Mouse (Mus musculus) layer of hippocampus, adult 2 months (tissue): ENCODE data around the gene Bmp2k. TPM values are rescaled to one million over a fixed set of nuclear protein-coding genes. Genes with fewer than 3 reads are reported as not detected.

ENCODE experiments used
- DNase-seq, 2 experiments: peaks; one replicate each; pipeline ENCODE4 v3.0.0; 2022; ENCODE audit warnings: low spot score in 2 of 2
- H3K27ac ChIP-seq: fragments of 200-600 bp; 2 replicates; pipeline ENCODE4 v1.8.1; 2022
- H3K4me3 ChIP-seq: fragments of 200-600 bp; 2 replicates; pipeline ENCODE4 v1.8.1; 2022; ENCODE audit warnings: mild to moderate bottlenecking
- CTCF ChIP-seq: fragments of 200-600 bp; conservative IDR thresholded peaks from 2 replicates; pipeline ENCODE4 v1.8.1; 2022; ENCODE audit warnings: antibody characterized with exemption, mild to moderate bottlenecking, moderate library complexity
- long read RNA-seq, 2 experiments: library from polyadenylated mRNA; stranded (forward); transcript quantifications; one replicate each; pipeline ENCODE4 v2.0.0; 2021; ENCODE audit warnings: borderline mapping rate in 2 of 2
- total RNA-seq, 2 experiments: library from RNA; stranded (reverse); gene quantifications; 2 replicates each; pipeline ENCODE4 v1.2.3; 2021

The Bmp2k gene
- total RNA-seq, result 10 to 100 TPM; 12.3 to 13.2 TPM
- long read RNA-seq, experiment 1, full-length matches to known transcripts, result 10 of 12 reads
- long read RNA-seq, experiment 1, partial matches to known transcripts, result 0 of 12 reads
- long read RNA-seq, experiment 1, other reads (novel, unspliced or antisense), result 2 of 12 reads
- long read RNA-seq, experiment 2, full-length matches to known transcripts, result 5 of 9 reads
- long read RNA-seq, experiment 2, partial matches to known transcripts, result 1 of 9 reads
- long read RNA-seq, experiment 2, other reads (novel, unspliced or antisense), result 3 of 9 reads

- H3K27ac ChIP-seq, result peak within 1 kb of the TSS; percentile 98
- DNase-seq, result peak; percentile 85 to 86
- peak; percentile 34 for TF ChIP-seq CTCF
- H3K4me3 ChIP-seq, result peak within 1 kb of the TSS; percentile 98
These were observed at the start of gene Bmp2k for GRCm38 (mm10) chr5:96997310-96997801. TSS of gene Bmp2k (plus strand) at chr5:96997689.

- Histone ChIP-seq H3K27ac (no peak overlapping the region), H3K4me3 (no peak overlapping the region)
- TF ChIP-seq CTCF, result no peak
- DNase-seq, result no peak
These were observed 48.5 kb upstream of the Bmp2k start for GRCm38 (mm10) chr5:96948856-96949527.

GRCm38 (mm10) chr5:96949839-96950666 lies 47.4 kb upstream of the Bmp2k start:
- no peak overlapping the region for H3K4me3 ChIP-seq
- no peak overlapping the region for H3K27ac ChIP-seq
- no peak for TF ChIP-seq CTCF
- no peak for DNase-seq

- H3K4me3 ChIP-seq, result no peak overlapping the region
- DNase-seq, result no peak
- no peak for TF ChIP-seq CTCF
- no peak overlapping the region for H3K27ac ChIP-seq
These were observed 46.6 kb upstream of the Bmp2k start for GRCm38 (mm10) chr5:96950667-96951492.

- H3K4me3 ChIP-seq, result no peak overlapping the region
- DNase-seq, result no peak
- no peak for TF ChIP-seq CTCF
These were observed 45.9 kb upstream of the Bmp2k start for GRCm38 (mm10) chr5:96951493-96952105.

GRCm38 (mm10) chr5:96954040-96954439 lies 43.4 kb upstream of the Bmp2k start:
- no peak for DNase-seq
- H3K4me3 ChIP-seq, result peak overlapping the region; percentile 18; the same call in 1 of the 2 replicates
- peak overlapping the region; percentile 74 for H3K27ac ChIP-seq
- TF ChIP-seq CTCF, result no peak

More at GRCm38 (mm10) chr5:96951493-96952105, 45.9 kb upstream of the Bmp2k start:
- H3K27ac ChIP-seq, result no peak overlapping the region

- no peak for TF ChIP-seq CTCF
- H3K27ac ChIP-seq, result peak overlapping the region; percentile 74
- H3K4me3 ChIP-seq, result peak overlapping the region; percentile 18; the same call in 1 of the 2 replicates
- DNase-seq, result no peak
These were observed 42.9 kb upstream of the Bmp2k start for GRCm38 (mm10) chr5:96954466-96955027.

- H3K4me3 ChIP-seq, result no peak overlapping the region
- peak overlapping the region; percentile 67 for H3K27ac ChIP-seq
- no peak for TF ChIP-seq CTCF
- peak in 1 of 2 experiments; percentile 35 for DNase-seq
These were observed 40.6 kb upstream of the Bmp2k start for GRCm38 (mm10) chr5:96956926-96957325.

GRCm38 (mm10) chr5:96961122-96961521 lies 36.4 kb upstream of the Bmp2k start:
- Histone ChIP-seq H3K27ac (no peak overlapping the region), H3K4me3 (no peak overlapping the region)
- no peak for TF ChIP-seq CTCF
- no peak for DNase-seq

GRCm38 (mm10) chr5:96961852-96962251 lies 35.6 kb upstream of the Bmp2k start:
- DNase-seq, result no peak
- TF ChIP-seq CTCF, result no peak
- H3K4me3 ChIP-seq, result no peak overlapping the region

GRCm38 (mm10) chr5:96962252-96962933 lies 35.1 kb upstream of the Bmp2k start:
- no peak overlapping the region for H3K27ac ChIP-seq
- TF ChIP-seq CTCF, result no peak
- H3K4me3 ChIP-seq, result no peak overlapping the region
- peak; percentile 52 to 65 for DNase-seq

More at GRCm38 (mm10) chr5:96961852-96962251, 35.6 kb upstream of the Bmp2k start:
- H3K27ac ChIP-seq, result no peak overlapping the region
